Mouse (Mus musculus) embryonic facial prominence, embryonic 14.5 days (tissue): Measurements from ENCODE around the gene Scp2. TPM values are rescaled to one million over a fixed set of nuclear protein-coding genes. Genes with fewer than 3 reads are reported as not detected.
"Not testable (repeated sequence)": the region's sequence is repeated elsewhere in the genome, so short reads cannot be mapped to it uniquely, and the experiment has no call there.

Experiments
- ATAC-seq: fragments of 200-750 bp; cut with Nextera tagmentation; 2 replicates; pipeline ENCODE4 v1.8.0; 2017; ENCODE audit warnings: low read depth, moderate number of reproducible peaks, moderate TSS enrichment
- DNase-seq: peaks from one replicate; pipeline ENCODE4 v3.0.0-alpha.2; 2015; ENCODE audit warnings: low spot score
- H3K27ac ChIP-seq: fragments of 300-500 bp; sonication (generic); replicated peaks from 2 replicates; pipeline ENCODE4 v1.5.1; 2014; ENCODE audit warnings: low read depth, mild to moderate bottlenecking, low read length, moderate library complexity
- H3K27me3 ChIP-seq: fragments of 300-500 bp; sonication (generic); replicated peaks from 2 replicates; pipeline ENCODE4 v1.6.1; 2014; ENCODE audit warnings: low read length; ENCODE audit not compliant: control insufficient read depth, insufficient read depth
- H3K36me3 ChIP-seq: fragments of 300-500 bp; sonication (generic); 2 replicates; pipeline ENCODE4 v1.6.1; 2014; ENCODE audit warnings: low read length, mixed read lengths; ENCODE audit not compliant: control insufficient read depth, insufficient read depth
- H3K4me1 ChIP-seq: fragments of 300-500 bp; sonication (generic); 2 replicates; pipeline ENCODE4 v1.6.1; 2014; ENCODE audit warnings: antibody characterized with exemption, low read length; ENCODE audit not compliant: control insufficient read depth, insufficient read depth
- H3K4me2 ChIP-seq: fragments of 300-500 bp; sonication (generic); 2 replicates; pipeline ENCODE4 v1.6.1; 2014; ENCODE audit warnings: low read depth, mild to moderate bottlenecking, low read length, moderate library complexity, mixed read lengths
- H3K4me3 ChIP-seq: fragments of 300-500 bp; sonication (generic); 2 replicates; pipeline ENCODE4 v1.5.1; 2014; ENCODE audit warnings: low read depth, mild to moderate bottlenecking, low read length
- H3K9ac ChIP-seq: fragments of 300-500 bp; sonication (generic); 2 replicates; pipeline ENCODE4 v1.6.1; 2014; ENCODE audit warnings: low read depth, mild to moderate bottlenecking, low read length, moderate library complexity, mixed read lengths
- H3K9me3 ChIP-seq: fragments of 300-500 bp; sonication (generic); 2 replicates; pipeline ENCODE4 v1.6.1; 2016; ENCODE audit warnings: low read length; ENCODE audit not compliant: control insufficient read depth
- WGBS: fragments of 180-500 bp; shearing (Covaris S2); extraction: QIAGEN DNeasy Blood & Tissue Kit; methylation state at CpG from one replicate; pipeline ENCODE4 v1.1.7; 2014; 5-methylcytosine and 5-hydroxymethylcytosine counted together
- polyA plus RNA-seq: library from polyadenylated mRNA; unstranded; fragments of >200 nt; fragmentation: Nextera tagmentation; extraction: Ambion mirVana; gene quantifications from 2 replicates; pipeline ENCODE4 v1.2.1, GENCODE M21; 2014

Gene Scp2
- polyA plus RNA-seq, 1 experiment from 2014 or later = 200 TPM

GRCm38 (mm10) chr4:108155141-108155540, 10.3 kb upstream of the Scp2 start:
- H3K4me2 ChIP-seq, H3K4me1 ChIP-seq, DNase-seq, H3K27me3 ChIP-seq, H3K9ac ChIP-seq, H3K9me3 ChIP-seq, H3K4me3 ChIP-seq, ATAC-seq, H3K36me3 ChIP-seq, H3K27ac ChIP-seq: not testable (repeated sequence)
- 84% methylated on average over 1 of the region's 1 CpGs for WGBS

GRCm38 (mm10) chr4:108145554-108145953, 756 bp upstream of the Scp2 start:
- not testable (repeated sequence) for ATAC-seq, H3K27ac ChIP-seq, H3K9ac ChIP-seq, H3K4me3 ChIP-seq, H3K9me3 ChIP-seq, H3K36me3 ChIP-seq, H3K4me2 ChIP-seq, H3K27me3 ChIP-seq, DNase-seq, H3K4me1 ChIP-seq
- WGBS = 37% methylated on average over 3 of the region's 3 CpGs

- Histone ChIP-seq H3K27ac (no peak overlapping the region), H3K9me3 (0 out of 2 replicates have a peak, but pooled peaks cover 3% of the 10 kb centered on the region), H3K9ac (no peak overlapping the region), H3K4me2 (no peak overlapping the region), H3K4me1 (no peaks in the 10 kb centered on the region), H3K36me3 (no peaks in the 10 kb centered on the region), H3K27me3 (no peaks in the 10 kb centered on the region), H3K4me3 (no peak overlapping the region)
- DNase-seq = no peak
- ATAC-seq = no peak
Observed at GRCm38 (mm10) chr4:108143778-108144177, 1.0 kb downstream of the Scp2 start.

- not testable (repeated sequence) for H3K4me3 ChIP-seq, H3K36me3 ChIP-seq, H3K9me3 ChIP-seq, H3K4me1 ChIP-seq, DNase-seq, ATAC-seq, H3K9ac ChIP-seq, H3K27me3 ChIP-seq, H3K4me2 ChIP-seq, H3K27ac ChIP-seq
- 86% methylated on average over 2 of the region's 2 CpGs for WGBS
Observed at GRCm38 (mm10) chr4:108143178-108143577, 1.6 kb downstream of the Scp2 start.

- Histone ChIP-seq H3K36me3 (no peaks in the 10 kb centered on the region), H3K27me3 (no peaks in the 10 kb centered on the region), H3K9ac (no peak overlapping the region), H3K4me2 (no peak overlapping the region), H3K4me1 (no peaks in the 10 kb centered on the region), H3K9me3 (0 out of 2 replicates have a peak, but pooled peaks cover 3% of the 10 kb centered on the region), H3K27ac (no peak overlapping the region), H3K4me3 (no peak overlapping the region)
- no peak for DNase-seq
- ATAC-seq = no peak
- 80% methylated on average over 5 of the region's 5 CpGs for WGBS
Observed at GRCm38 (mm10) chr4:108136938-108137337, 7.9 kb downstream of the Scp2 start.

- Histone ChIP-seq H3K9me3 (no peaks in the 10 kb centered on the region), H3K4me3 (no peak overlapping the region), H3K4me1 (no peaks in the 10 kb centered on the region), H3K27me3 (no peaks in the 10 kb centered on the region), H3K36me3 (no peaks in the 10 kb centered on the region), H3K9ac (no peak overlapping the region), H3K4me2 (no peak overlapping the region), H3K27ac (no peak overlapping the region)
- DNase-seq (no peak), ATAC-seq (no peak)
- 90% methylated on average over 3 of the region's 3 CpGs for WGBS
Observed at GRCm38 (mm10) chr4:108130452-108130851, 14.3 kb downstream of the Scp2 start.

- WGBS = 84% methylated on average over 2 of the region's 2 CpGs
- no peak for ATAC-seq
Observed at GRCm38 (mm10) chr4:108128339-108128738, 16.5 kb downstream of the Scp2 start.

GRCm38 (mm10) chr4:108127516-108127915, 17.3 kb downstream of the Scp2 start:
- Histone ChIP-seq H3K4me2 (no peak overlapping the region), H3K27ac (no peak overlapping the region), H3K27me3 (no peaks in the 10 kb centered on the region), H3K9ac (no peak overlapping the region), H3K36me3 (no peaks in the 10 kb centered on the region), H3K9me3 (no peaks in the 10 kb centered on the region), H3K4me1 (no peaks in the 10 kb centered on the region), H3K4me3 (no peak overlapping the region)
- WGBS = 87% methylated on average over 5 of the region's 5 CpGs
- DNase-seq (no peak), ATAC-seq (no peak)

More at GRCm38 (mm10) chr4:108128339-108128738, 16.5 kb downstream of the Scp2 start:
- no peaks in the 10 kb centered on the region for H3K36me3 ChIP-seq
- DNase-seq = no peak
- no peaks in the 10 kb centered on the region for H3K4me1 ChIP-seq
- H3K4me3 ChIP-seq = no peak overlapping the region
- no peak overlapping the region for H3K27ac ChIP-seq
- H3K9ac ChIP-seq = no peak overlapping the region
- no peaks in the 10 kb centered on the region for H3K27me3 ChIP-seq
- H3K9me3 ChIP-seq = no peaks in the 10 kb centered on the region
- no peak overlapping the region for H3K4me2 ChIP-seq

- WGBS = 85% methylated on average over 4 of the region's 4 CpGs
- no peak for ATAC-seq
- DNase-seq = no peak
Observed at GRCm38 (mm10) chr4:108126260-108126659, 18.5 kb downstream of the Scp2 start.

More at GRCm38 (mm10) chr4:108126260-108126659, 18.5 kb downstream of the Scp2 start:
- Histone ChIP-seq H3K4me3 (no peak overlapping the region), H3K27ac (no peak overlapping the region), H3K9ac (no peak overlapping the region), H3K9me3 (no peaks in the 10 kb centered on the region), H3K4me2 (no peak overlapping the region), H3K36me3 (no peaks in the 10 kb centered on the region), H3K27me3 (no peaks in the 10 kb centered on the region), H3K4me1 (no peaks in the 10 kb centered on the region)
